Mouse (Mus musculus) limb, embryonic 11.5 days (tissue): ENCODE results near the gene Lrrc56. TPM values are rescaled to one million over a fixed set of nuclear protein-coding genes. Genes with fewer than 3 reads are reported as not detected.

Experiments used
- ATAC-seq: fragments of 200-750 bp; cut with Nextera tagmentation; 2 replicates; pipeline ENCODE4 v1.8.0; 2017; ENCODE audit warnings: low read depth; ENCODE audit not compliant: insufficient number of reproducible peaks, low FRiP score, low TSS enrichment
- DNase-seq: peaks from one replicate; pipeline ENCODE4 v3.0.0-alpha.2; 2015; ENCODE audit warnings: low spot score
- H3K27ac ChIP-seq: fragments of 300-500 bp; sonication (generic); replicated peaks from 2 replicates; pipeline ENCODE4 v1.5.1; 2014; ENCODE audit warnings: low read depth, mild to moderate bottlenecking, low read length
- H3K27me3 ChIP-seq: fragments of 300-500 bp; sonication (generic); 2 replicates; pipeline ENCODE4 v1.6.1; 2014; ENCODE audit warnings: mild to moderate bottlenecking, low read length, mixed read lengths; ENCODE audit not compliant: control insufficient read depth, insufficient read depth
- H3K36me3 ChIP-seq: fragments of 300-500 bp; sonication (generic); 2 replicates; pipeline ENCODE4 v1.6.1; 2014; ENCODE audit warnings: mild to moderate bottlenecking, low read length, moderate library complexity, mixed read lengths; ENCODE audit not compliant: control insufficient read depth, insufficient read depth
- H3K4me1 ChIP-seq: fragments of 300-500 bp; sonication (generic); 2 replicates; pipeline ENCODE4 v1.6.1; 2014; ENCODE audit warnings: low read length, mixed read lengths; ENCODE audit not compliant: control insufficient read depth, insufficient read depth
- H3K4me2 ChIP-seq: fragments of 300-500 bp; sonication (generic); 2 replicates; pipeline ENCODE4 v1.6.1; 2014; ENCODE audit warnings: low read depth, mild to moderate bottlenecking, moderate library complexity; ENCODE audit not compliant: severe bottlenecking
- H3K4me3 ChIP-seq: fragments of 300-500 bp; sonication (generic); 2 replicates; pipeline ENCODE4 v1.5.1; 2014; ENCODE audit warnings: low read depth, low read length
- H3K9ac ChIP-seq: fragments of 300-500 bp; sonication (generic); 2 replicates; pipeline ENCODE4 v1.6.1; 2014; ENCODE audit warnings: mild to moderate bottlenecking, low read length
- H3K9me3 ChIP-seq: fragments of 300-500 bp; sonication (generic); 2 replicates; pipeline ENCODE4 v1.6.1; 2016; ENCODE audit warnings: low read length; ENCODE audit not compliant: control insufficient read depth
- WGBS: fragments of 180-500 bp; shearing (Covaris S2); extraction: QIAGEN DNeasy Blood & Tissue Kit; methylation state at CpG from one replicate; pipeline ENCODE4 v1.1.7; 2014; 5-methylcytosine and 5-hydroxymethylcytosine counted together
- polyA plus RNA-seq: library from polyadenylated mRNA; unstranded; fragments of >200 nt; fragmentation: Nextera tagmentation; extraction: Ambion mirVana; gene quantifications from 2 replicates; pipeline ENCODE4 v1.2.1, GENCODE M21; 2014

Gene Lrrc56
- polyA plus RNA-seq, 1 experiment from 2014 or later, result 11.7 TPM

GRCm38 (mm10) chr7:141210137-141210536, 16.2 kb downstream of the Lrrc56 start:
- Histone ChIP-seq H3K27me3 (no peaks in the 10 kb centered on the region), H3K4me2 (no peak overlapping the region), H3K36me3 (no peaks in the 10 kb centered on the region), H3K9me3 (no peaks in the 10 kb centered on the region), H3K9ac (no peak overlapping the region), H3K4me3 (no peak overlapping the region), H3K4me1 (0 out of 2 replicates have a peak, but pooled peaks cover 4% of the 10 kb centered on the region), H3K27ac (no peak overlapping the region)
- ATAC-seq (no peak), DNase-seq (no peak)
- 78% methylated on average over 12 of the region's 12 CpGs for WGBS

- H3K27ac ChIP-seq, result no peak overlapping the region
- WGBS, result 89% methylated on average over 14 of the region's 14 CpGs
- H3K4me2 ChIP-seq, result no peak overlapping the region
- H3K4me1 ChIP-seq, result 0 out of 2 replicates have a peak, but pooled peaks cover 4% of the 10 kb centered on the region
- H3K4me3 ChIP-seq, result no peak overlapping the region
- no peak for DNase-seq
- H3K36me3 ChIP-seq, result no peaks in the 10 kb centered on the region
- no peak for ATAC-seq
- no peaks in the 10 kb centered on the region for H3K27me3 ChIP-seq
- no peaks in the 10 kb centered on the region for H3K9me3 ChIP-seq
- H3K9ac ChIP-seq, result no peak overlapping the region
These were observed 16.7 kb downstream of the Lrrc56 start for GRCm38 (mm10) chr7:141210606-141211131.

GRCm38 (mm10) chr7:141213133-141213532, 19.2 kb downstream of the Lrrc56 start:
- Histone ChIP-seq H3K4me2 (no peak overlapping the region), H3K27ac (no peak overlapping the region), H3K9me3 (no peaks in the 10 kb centered on the region), H3K4me3 (no peak overlapping the region), H3K27me3 (no peaks in the 10 kb centered on the region), H3K4me1 (peaks cover 4% of the 10 kb centered on the region; the same call in 1 of the 2 replicates), H3K36me3 (no peaks in the 10 kb centered on the region; the same call in 1 of the 2 replicates), H3K9ac (no peak overlapping the region)
- ATAC-seq, result no peak
- 84% methylated on average over 3 of the region's 3 CpGs for WGBS
- DNase-seq, result no peak

- peaks cover 4% of the 10 kb centered on the region; the same call in 1 of the 2 replicates for H3K4me1 ChIP-seq
- ATAC-seq, result no peak
These were observed 19.8 kb downstream of the Lrrc56 start, which contains the start of gene Lmntd2 for GRCm38 (mm10) chr7:141213605-141214235. TSS of gene Lmntd2 (minus strand) at chr7:141214080.

GRCm38 (mm10) chr7:141214310-141214709, 20.4 kb downstream of the Lrrc56 start:
- Histone ChIP-seq H3K9ac (no peak overlapping the region), H3K27ac (no peak overlapping the region; the same call in 1 of the 2 replicates), H3K4me2 (peak overlapping the region; percentile 83; the same call in 1 of the 2 replicates), H3K27me3 (no peaks in the 10 kb centered on the region), H3K36me3 (no peaks in the 10 kb centered on the region; the same call in 1 of the 2 replicates), H3K4me3 (no peak overlapping the region; the same call in 1 of the 2 replicates), H3K9me3 (no peaks in the 10 kb centered on the region), H3K4me1 (peaks cover 4% of the 10 kb centered on the region; the same call in 1 of the 2 replicates)
- 72% methylated on average over 3 of the region's 3 CpGs for WGBS
- DNase-seq, result no peak
- no peak for ATAC-seq

More at GRCm38 (mm10) chr7:141213605-141214235, 19.8 kb downstream of the Lrrc56 start, which contains the start of gene Lmntd2:
- Histone ChIP-seq H3K9ac (peak within 1 kb of the TSS; percentile 69), H3K4me3 (peak within 1 kb of the TSS; percentile 77), H3K4me2 (peak within 1 kb of the TSS; percentile 83), H3K27me3 (no peaks in the 10 kb centered on the region), H3K36me3 (no peaks in the 10 kb centered on the region; the same call in 1 of the 2 replicates), H3K27ac (peak within 1 kb of the TSS; percentile 66), H3K9me3 (no peaks in the 10 kb centered on the region)
- WGBS, result 91% methylated on average over 11 of the region's 11 CpGs
- no peak for DNase-seq

- Histone ChIP-seq H3K9me3 (no peaks in the 10 kb centered on the region), H3K4me1 (peaks cover 4% of the 10 kb centered on the region; the same call in 1 of the 2 replicates), H3K4me3 (peak within 1 kb of the TSS; percentile 77), H3K4me2 (peak within 1 kb of the TSS; percentile 83), H3K9ac (peak within 1 kb of the TSS; percentile 69), H3K36me3 (no peaks in the 10 kb centered on the region; the same call in 1 of the 2 replicates), H3K27ac (peak within 1 kb of the TSS; percentile 66), H3K27me3 (no peaks in the 10 kb centered on the region)
- DNase-seq (peak; percentile 97), ATAC-seq (peak; percentile 92)
- under 1% methylated on average over 41 of the region's 41 CpGs for WGBS
These were observed 21.3 kb downstream of the Lrrc56 start, which contains the start of gene Rassf7 for GRCm38 (mm10) chr7:141215101-141215879. TSS of gene Rassf7 (plus strand) at chr7:141215860.

GRCm38 (mm10) chr7:141215880-141216733, 22.1 kb downstream of the Lrrc56 start:
- peak overlapping the region; percentile 32; the same call in 1 of the 2 replicates for H3K27ac ChIP-seq
- peak overlapping the region; percentile 83 for H3K4me2 ChIP-seq
- WGBS, result under 1% methylated on average over 40 of the region's 42 CpGs
- H3K4me3 ChIP-seq, result peak overlapping the region; percentile 77
- no peaks in the 10 kb centered on the region for H3K9me3 ChIP-seq
- ATAC-seq (peak; percentile 70), DNase-seq (no peak)
- H3K36me3 ChIP-seq, result no peaks in the 10 kb centered on the region; the same call in 1 of the 2 replicates
- peaks cover 10% of the 10 kb centered on the region for H3K4me1 ChIP-seq
- H3K27me3 ChIP-seq, result no peaks in the 10 kb centered on the region
- peak overlapping the region; percentile 61 for H3K9ac ChIP-seq
